Mouse (Mus musculus): Measurements from ENCODE around the gene Olfr1259. TPM values are rescaled to one million over a fixed set of nuclear protein-coding genes. Genes with fewer than 3 reads are reported as not detected.
"Not testable (repeated sequence)": the region's sequence is repeated elsewhere in the genome, so short reads cannot be mapped to it uniquely, and the experiment has no call there.

Gene Olfr1259
- not detected in 2 replicates for polyA plus RNA-seq (2015; fragmentation: Nextera tagmentation; extraction: Ambion mirVana)

DNA sequence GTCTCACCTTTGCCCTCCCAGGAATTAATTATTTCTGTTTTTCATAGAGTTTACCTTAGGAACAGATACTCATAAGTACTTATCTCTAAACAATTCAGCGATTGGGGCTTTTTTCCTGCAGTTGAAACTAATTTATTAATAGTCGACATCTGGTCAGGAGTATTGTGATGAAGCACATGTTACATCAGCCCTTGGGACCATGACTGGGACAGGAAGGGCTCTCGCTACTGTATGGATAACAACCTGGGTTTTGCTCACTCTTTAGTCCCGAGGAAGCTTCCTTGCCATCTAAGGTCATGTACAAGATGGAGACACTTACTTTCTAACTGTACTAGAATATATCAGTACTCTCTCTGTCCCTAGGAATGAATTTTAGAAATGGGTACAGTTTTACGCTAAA lies at the start of gene Olfr1259:
Gene Olfr1259, minus strand, starts transcription at position 101 of the 400 bp plus-strand sequence.
- no peaks in the 10 kb centered on the region for H3K27me3 ChIP-seq
- no peaks in the 10 kb centered on the region for H3K4me1 ChIP-seq
- 84% methylated on average over 5 of the region's 5 CpGs for WGBS
- H3K27ac ChIP-seq: no peak within 1 kb of the TSS
- H3K36me3 ChIP-seq: no peaks in the 10 kb centered on the region
- no peak within 1 kb of the TSS for H3K9ac ChIP-seq
- no peaks in the 10 kb centered on the region for H3K9me3 ChIP-seq
- no peak for ATAC-seq (ENCODE audit: low FRiP score, low read depth)
- no peak within 1 kb of the TSS for H3K4me2 ChIP-seq (replicated peaks)
- no peak within 1 kb of the TSS for H3K4me3 ChIP-seq

DNA sequence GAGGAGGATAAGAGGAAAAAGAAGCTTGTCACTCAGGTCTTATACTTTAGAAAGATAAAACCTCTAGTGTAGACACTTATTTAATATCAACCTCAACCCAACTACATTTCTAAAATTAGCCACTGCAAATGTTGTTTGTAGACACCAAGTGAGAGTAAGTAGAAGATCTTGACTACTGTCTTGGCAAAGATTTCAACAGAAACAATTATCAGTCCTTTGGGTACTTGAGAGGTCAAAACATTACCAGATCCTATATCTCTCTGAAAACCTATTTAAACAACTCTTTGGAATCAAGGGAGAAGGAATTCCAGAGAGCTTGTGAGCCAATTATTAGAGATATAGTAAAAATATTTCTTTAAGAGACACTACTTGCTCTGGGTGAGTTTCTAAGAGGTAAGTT lies 42.5 kb upstream of the Olfr1259 start, which contains the start of gene Olfr1261:
Gene Olfr1261, plus strand, starts transcription at position 301 of the 400 bp plus-strand sequence.
- H3K4me2 ChIP-seq (replicated peaks): no peak within 1 kb of the TSS
- H3K36me3 ChIP-seq: no peaks in the 10 kb centered on the region
- no peaks in the 10 kb centered on the region for H3K4me1 ChIP-seq
- no peak within 1 kb of the TSS for H3K9ac ChIP-seq
- no peak within 1 kb of the TSS for H3K4me3 ChIP-seq
- no peak for ATAC-seq (ENCODE audit: low FRiP score, low read depth)
- H3K27ac ChIP-seq: no peak within 1 kb of the TSS
- H3K9me3 ChIP-seq: no peaks in the 10 kb centered on the region
- H3K27me3 ChIP-seq: no peaks in the 10 kb centered on the region

GRCm38 (mm10) chr2:89977709-89978108 lies 29.2 kb upstream of the Olfr1259 start:
- H3K4me1 ChIP-seq: no peaks in the 10 kb centered on the region
- H3K27me3 ChIP-seq: no peaks in the 10 kb centered on the region
- no peaks in the 10 kb centered on the region for H3K9me3 ChIP-seq
- no peak overlapping the region for H3K4me3 ChIP-seq
- ATAC-seq (ENCODE audit: low FRiP score, low read depth): no peak
- H3K36me3 ChIP-seq: no peaks in the 10 kb centered on the region
- no peak overlapping the region for H3K4me2 ChIP-seq (replicated peaks)
- no peak overlapping the region for H3K27ac ChIP-seq
- H3K9ac ChIP-seq: no peak overlapping the region
- WGBS: 83% methylated on average over 2 of the region's 2 CpGs

DNA sequence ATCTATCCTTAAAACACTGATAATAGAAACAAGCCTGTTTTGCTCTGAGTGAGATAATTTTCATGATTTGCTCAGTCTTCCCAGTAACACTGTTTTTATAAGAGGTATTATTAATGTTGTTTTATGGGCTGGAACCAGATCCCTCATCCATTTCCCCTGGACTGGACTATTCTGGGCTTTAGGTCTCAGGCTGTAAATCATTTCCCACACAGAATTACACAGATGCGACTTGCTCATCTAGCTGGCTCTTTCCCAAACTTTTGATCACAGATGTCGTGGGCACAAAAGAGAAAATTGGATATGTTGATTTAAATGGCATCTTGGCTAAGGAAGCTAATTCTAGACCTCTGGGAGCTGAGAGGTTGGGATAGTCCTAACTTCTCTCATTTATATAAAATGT lies 25.7 kb upstream of the Olfr1259 start, which contains the start of gene Olfr1260:
Gene Olfr1260, plus strand, starts transcription at position 157 of the 400 bp plus-strand sequence.
- H3K36me3 ChIP-seq: no peaks in the 10 kb centered on the region
- no peaks in the 10 kb centered on the region for H3K27me3 ChIP-seq
- no peaks in the 10 kb centered on the region for H3K4me1 ChIP-seq
- ATAC-seq (ENCODE audit: low FRiP score, low read depth): no peak
- H3K9ac ChIP-seq: no peak within 1 kb of the TSS
- no peak within 1 kb of the TSS for H3K27ac ChIP-seq
- H3K4me3 ChIP-seq: no peak within 1 kb of the TSS
- no peak within 1 kb of the TSS for H3K4me2 ChIP-seq (replicated peaks)
- H3K9me3 ChIP-seq: no peaks in the 10 kb centered on the region
- WGBS: 39% methylated on average over 2 of the region's 2 CpGs

DNA sequence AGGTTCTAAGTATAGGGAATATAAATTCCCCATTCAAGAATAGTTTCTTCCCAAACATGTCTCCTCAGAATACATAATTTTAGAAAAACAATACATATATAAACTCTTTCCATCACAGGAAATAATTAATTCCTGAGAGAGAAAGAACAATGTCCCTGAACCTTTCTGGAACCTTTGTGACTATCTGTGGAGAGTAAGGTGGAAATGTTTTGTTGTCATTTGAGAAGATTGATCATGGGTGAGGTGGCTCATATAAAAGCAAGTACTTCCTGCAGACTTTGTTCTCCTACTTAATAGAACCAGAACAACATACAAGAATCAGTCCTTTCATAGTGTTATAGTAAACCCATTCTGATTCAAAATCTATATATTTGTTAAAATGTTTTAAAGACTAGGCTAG lies 21.5 kb downstream of the Olfr1259 start, which contains the start of gene Olfr1258:
Gene Olfr1258, plus strand, starts transcription at position 301 of the 400 bp plus-strand sequence.
- Histone ChIP-seq H3K9ac (no peak within 1 kb of the TSS), H3K27me3 (no peaks in the 10 kb centered on the region), H3K4me1 (no peaks in the 10 kb centered on the region), H3K36me3 (no peaks in the 10 kb centered on the region), H3K27ac (no peak within 1 kb of the TSS), H3K9me3 (no peaks in the 10 kb centered on the region), H3K4me2 (replicated peaks) (no peak within 1 kb of the TSS), H3K4me3 (no peak within 1 kb of the TSS)
- ATAC-seq (ENCODE audit: low FRiP score, low read depth): no peak

DNA sequence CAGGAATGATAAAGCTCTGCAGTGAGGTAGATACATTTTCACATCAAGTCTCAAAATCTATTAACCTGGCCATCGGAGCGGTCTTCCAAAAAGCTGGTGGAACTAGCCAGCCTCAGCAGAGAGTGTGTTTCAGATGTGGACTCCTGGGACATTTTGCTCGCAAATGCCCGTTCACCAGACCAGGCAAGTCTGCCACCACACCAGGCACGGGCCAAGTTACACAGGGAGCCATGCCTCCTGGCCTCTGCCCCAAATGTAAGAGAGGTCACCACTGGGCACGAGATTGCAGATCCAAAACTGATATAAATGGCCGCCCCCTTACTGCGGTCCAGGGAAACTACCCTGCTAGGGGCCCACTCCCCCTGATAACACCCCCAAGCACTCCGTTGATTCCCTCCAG lies 35.8 kb downstream of the Olfr1259 start:
- not testable (repeated sequence) for H3K9ac ChIP-seq; H3K4me1 ChIP-seq; H3K36me3 ChIP-seq; H3K27ac ChIP-seq; ATAC-seq (ENCODE audit: low FRiP score, low read depth); H3K9me3 ChIP-seq; H3K4me3 ChIP-seq; H3K27me3 ChIP-seq; H3K4me2 ChIP-seq (replicated peaks)
- WGBS: 89% methylated on average over 9 of the region's 9 CpGs

Other genes with a start within 250 kb of the Olfr1259 start
- not detected in 2 replicates for gene Olfr1252, start 223.7 kb downstream of the Olfr1259 start, polyA plus RNA-seq (2015; fragmentation: Nextera tagmentation; extraction: Ambion mirVana)
- gene Olfr1253, start 191.6 kb downstream of the Olfr1259 start, polyA plus RNA-seq (2015; fragmentation: Nextera tagmentation; extraction: Ambion mirVana): not detected in 2 replicates
- gene Olfr1254, start 155.0 kb downstream of the Olfr1259 start, polyA plus RNA-seq (2015; fragmentation: Nextera tagmentation; extraction: Ambion mirVana): not detected in 2 replicates
- not detected in 2 replicates for gene Olfr1255, start 136.6 kb downstream of the Olfr1259 start, polyA plus RNA-seq (2015; fragmentation: Nextera tagmentation; extraction: Ambion mirVana)
- not detected in 2 replicates for gene Olfr1256, start 107.1 kb downstream of the Olfr1259 start, polyA plus RNA-seq (2015; fragmentation: Nextera tagmentation; extraction: Ambion mirVana)
- not detected in 2 replicates for gene Olfr48, start 100.5 kb downstream of the Olfr1259 start, polyA plus RNA-seq (2015; fragmentation: Nextera tagmentation; extraction: Ambion mirVana)
- not detected in 2 replicates for gene Olfr1257, start 70.2 kb downstream of the Olfr1259 start, polyA plus RNA-seq (2015; fragmentation: Nextera tagmentation; extraction: Ambion mirVana)
- not detected in 2 replicates for gene Olfr1258, start 21.4 kb downstream of the Olfr1259 start, polyA plus RNA-seq (2015; fragmentation: Nextera tagmentation; extraction: Ambion mirVana)
- gene Olfr1260, start 25.7 kb upstream of the Olfr1259 start, polyA plus RNA-seq (2015; fragmentation: Nextera tagmentation; extraction: Ambion mirVana): not detected in 2 replicates
- not detected in 2 replicates for gene Olfr1261, start 42.6 kb upstream of the Olfr1259 start, polyA plus RNA-seq (2015; fragmentation: Nextera tagmentation; extraction: Ambion mirVana)
- gene Olfr1262, start 51.5 kb upstream of the Olfr1259 start, polyA plus RNA-seq (2015; fragmentation: Nextera tagmentation; extraction: Ambion mirVana): not detected in 2 replicates
- not detected in 2 replicates for gene Olfr1263, start 63.5 kb upstream of the Olfr1259 start, polyA plus RNA-seq (2015; fragmentation: Nextera tagmentation; extraction: Ambion mirVana)
- not detected in 2 replicates for gene Olfr1264, start 76.9 kb upstream of the Olfr1259 start, polyA plus RNA-seq (2015; fragmentation: Nextera tagmentation; extraction: Ambion mirVana)
- gene Olfr1265, start 86.7 kb upstream of the Olfr1259 start, polyA plus RNA-seq (2015; fragmentation: Nextera tagmentation; extraction: Ambion mirVana): not detected in 2 replicates
- not detected in 2 replicates for gene Olfr140, start 114.9 kb upstream of the Olfr1259 start, polyA plus RNA-seq (2015; fragmentation: Nextera tagmentation; extraction: Ambion mirVana)
- not detected in 2 replicates for gene Olfr1269, start 172.7 kb upstream of the Olfr1259 start, polyA plus RNA-seq (2015; fragmentation: Nextera tagmentation; extraction: Ambion mirVana)
- gene Olfr32, start 193.6 kb upstream of the Olfr1259 start, polyA plus RNA-seq (2015; fragmentation: Nextera tagmentation; extraction: Ambion mirVana): not detected in 2 replicates
- not detected in 2 replicates for gene Olfr1270, start 204.4 kb upstream of the Olfr1259 start, polyA plus RNA-seq (2015; fragmentation: Nextera tagmentation; extraction: Ambion mirVana)

All from limb, embryonic 13.5 days (tissue).